Mouse (Mus musculus): ENCODE results near the gene Adi1.

GRCm38 (mm10) chr12:28667287-28667686 lies 7.7 kb upstream of the Adi1 start:
- TF ChIP-seq CTCF (IDR thresholded peaks at IDR 0.05; ENCODE audit: low read depth) (no peak), EP300 (IDR thresholded peaks at IDR 0.05; ENCODE audit: low read depth) (no peak)

Data from liver, postnatal 0 days (tissue).